Mouse (Mus musculus) cortical plate, adult 2 months (tissue): ENCODE measurements at regions not wholly inside any gene's neighbourhood (a gene's known extent, or its start where the extent isn't known, plus 50 kb on each side); places are given as distances from the start of the nearest gene placed in this dataset.
A peak's percentile ranks its signal among the peaks of the same experiment; 100 is the strongest.

ENCODE experiments used
- H3K27ac ChIP-seq: fragments of 200-500 bp; 2 replicates; pipeline ENCODE4 v1.5.1; 2012; ENCODE audit warnings: low read length, control low read depth, inconsistent platforms; ENCODE audit not compliant: insufficient read depth
- H3K4me1 ChIP-seq: fragments of 200-500 bp; 2 replicates; pipeline ENCODE4 v1.6.1; 2011; ENCODE audit warnings: low read length; ENCODE audit not compliant: control insufficient read depth, insufficient read depth
- H3K4me3 ChIP-seq: fragments of 200-500 bp; 2 replicates; pipeline ENCODE4 v1.5.1; 2011; ENCODE audit warnings: mild to moderate bottlenecking, low read length, control low read depth; ENCODE audit not compliant: insufficient read depth
- CTCF ChIP-seq: fragments of 200-500 bp; IDR thresholded peaks from 2 replicates; pipeline ENCODE4 v1.5.1; 2011; ENCODE audit warnings: mild to moderate bottlenecking, control low read depth, low read length; ENCODE audit not compliant: insufficient read depth; ENCODE audit errors: extremely low read depth
- POLR2A ChIP-seq: fragments of 200-500 bp; IDR thresholded peaks from 2 replicates; pipeline ENCODE4 v1.6.1; 2011; ENCODE audit warnings: mild to moderate bottlenecking, low read length, control low read depth; ENCODE audit not compliant: insufficient read depth; ENCODE audit errors: extremely low read depth

DNA sequence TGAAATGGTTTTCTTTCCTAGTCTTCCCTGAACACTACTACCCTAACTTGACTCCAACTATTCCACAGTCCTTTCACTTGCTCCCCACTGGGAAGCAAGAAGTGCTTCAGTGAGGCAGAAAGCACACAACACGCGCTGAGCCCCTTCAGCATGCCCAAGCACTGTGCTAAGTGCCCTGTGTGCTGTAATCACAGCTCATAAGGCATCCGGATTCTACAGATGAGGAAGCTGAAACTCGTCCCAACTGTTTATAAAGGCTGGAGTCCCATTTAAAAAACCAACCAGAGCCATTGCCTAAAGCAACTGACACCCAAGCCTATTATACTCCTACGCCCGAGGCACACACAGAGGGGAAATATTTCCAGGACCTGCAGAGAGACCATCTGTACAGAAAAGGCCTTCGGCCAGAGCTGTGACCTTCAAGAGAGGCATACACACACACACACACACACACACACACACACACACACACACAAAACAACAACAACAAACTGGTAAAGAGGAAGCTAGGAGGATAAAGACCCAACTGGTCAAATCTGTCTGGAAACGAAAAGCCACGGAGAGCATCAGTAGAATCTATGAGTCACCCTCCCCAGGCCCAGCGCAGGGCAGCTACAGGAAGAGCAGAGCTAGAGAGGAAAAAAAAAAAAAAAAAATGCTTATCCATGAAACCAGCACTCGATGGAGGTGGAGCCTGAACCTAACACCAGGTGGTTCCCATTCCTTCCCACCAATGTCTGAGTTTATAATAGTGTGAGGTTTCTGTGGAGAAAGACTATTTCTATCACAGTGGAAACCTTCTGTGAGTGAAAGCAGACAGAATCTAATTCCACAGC, 315.4 kb upstream of the Jmjd1c start:
- Histone ChIP-seq H3K4me1 (no peaks in the 10 kb centered on the region), H3K27ac (no peak overlapping the region), H3K4me3 (no peak overlapping the region)
- TF ChIP-seq CTCF (no peak), POLR2A (no peak)

DNA sequence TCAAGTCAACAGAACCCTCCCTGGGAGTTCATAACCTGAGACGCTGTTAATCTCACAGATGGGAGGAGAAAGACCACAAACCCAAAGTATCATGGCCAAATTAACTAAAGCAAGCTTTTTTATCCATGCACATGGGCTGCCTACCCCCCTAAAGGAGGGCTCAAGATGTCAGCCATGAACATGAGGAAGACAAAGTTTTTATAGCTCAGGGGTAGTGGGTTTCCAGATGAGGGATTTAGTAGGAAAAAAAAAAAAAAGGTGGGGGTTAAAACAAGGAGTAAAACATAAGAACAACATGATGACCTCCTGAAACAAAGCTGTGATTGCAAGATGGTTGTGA, 314.8 kb upstream of the Jmjd1c start:
- no peak overlapping the region for H3K4me3 ChIP-seq
- TF ChIP-seq POLR2A (no peak), CTCF (no peak)
- no peak overlapping the region for H3K27ac ChIP-seq
- H3K4me1 ChIP-seq, result no peaks in the 10 kb centered on the region

DNA sequence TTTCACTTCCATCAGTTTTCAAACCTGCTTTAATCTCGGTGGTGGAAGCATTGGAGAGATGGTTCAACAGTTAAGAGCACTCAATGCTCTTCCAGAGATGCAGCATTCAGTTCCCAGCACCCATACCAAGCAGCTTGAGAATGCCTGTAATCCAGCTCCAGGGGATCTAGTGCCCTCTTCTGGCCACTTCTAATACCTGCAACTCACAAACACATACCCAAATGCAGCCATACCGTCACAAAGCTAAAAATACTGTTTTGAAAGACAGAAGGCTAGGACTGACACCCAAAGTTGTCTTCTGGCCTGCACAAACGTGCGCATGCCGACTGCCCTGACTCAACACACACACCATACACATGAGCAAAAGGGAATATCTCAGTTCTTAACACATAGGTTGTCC, 313.9 kb upstream of the Jmjd1c start:
- no peak for TF ChIP-seq POLR2A
- TF ChIP-seq CTCF, result 0 out of 2 replicates have a peak, but pooled peaks have one; percentile 9
- H3K4me1 ChIP-seq, result no peaks in the 10 kb centered on the region
- no peak overlapping the region for H3K27ac ChIP-seq
- no peak overlapping the region for H3K4me3 ChIP-seq

DNA sequence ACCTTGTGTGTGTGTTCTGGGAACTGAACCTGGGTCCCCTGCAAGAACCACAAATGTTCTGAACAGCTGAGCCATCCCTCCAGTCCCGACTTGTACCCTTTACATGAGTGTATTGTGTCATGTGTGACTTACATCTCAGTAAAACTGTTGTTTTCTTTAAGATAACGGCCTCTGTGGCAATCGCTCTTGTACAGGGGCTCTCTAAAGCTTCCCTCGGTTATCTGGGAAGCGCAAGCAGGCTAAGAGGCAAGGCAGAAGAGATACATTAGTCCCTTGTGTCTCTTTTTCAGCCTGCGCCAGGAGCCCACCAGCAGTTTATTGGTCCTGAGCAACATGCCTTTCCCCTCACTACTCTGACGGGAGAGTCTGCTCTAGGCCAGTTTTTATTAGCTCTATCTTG, 308.1 kb upstream of the Jmjd1c start:
- Histone ChIP-seq H3K4me3 (no peak overlapping the region), H3K27ac (no peak overlapping the region), H3K4me1 (no peaks in the 10 kb centered on the region)
- no peak for TF ChIP-seq CTCF
- TF ChIP-seq POLR2A, result no peak

DNA sequence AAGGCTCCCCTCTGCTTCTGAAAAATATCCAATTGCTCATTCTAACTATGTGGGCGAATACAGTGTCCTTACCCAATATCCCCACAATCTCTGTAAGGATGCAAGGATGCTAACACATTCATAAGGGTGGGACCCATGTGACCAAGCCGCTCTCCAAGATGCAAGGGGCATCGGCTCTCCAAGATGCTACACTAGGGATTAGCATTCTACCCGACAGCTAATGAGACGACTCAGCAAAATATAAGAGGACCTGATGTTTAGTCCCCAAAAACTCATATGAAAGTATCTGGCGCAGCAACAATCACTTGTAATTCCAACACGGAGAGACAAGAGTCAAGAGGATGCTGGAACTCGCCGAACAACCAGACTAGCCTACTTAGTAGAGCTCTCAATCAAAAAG, 299.6 kb upstream of the Jmjd1c start:
- TF ChIP-seq POLR2A (no peak), CTCF (no peak)
- Histone ChIP-seq H3K4me3 (no peak overlapping the region), H3K27ac (no peak overlapping the region), H3K4me1 (no peaks in the 10 kb centered on the region; the same call in 1 of the 2 replicates)

DNA sequence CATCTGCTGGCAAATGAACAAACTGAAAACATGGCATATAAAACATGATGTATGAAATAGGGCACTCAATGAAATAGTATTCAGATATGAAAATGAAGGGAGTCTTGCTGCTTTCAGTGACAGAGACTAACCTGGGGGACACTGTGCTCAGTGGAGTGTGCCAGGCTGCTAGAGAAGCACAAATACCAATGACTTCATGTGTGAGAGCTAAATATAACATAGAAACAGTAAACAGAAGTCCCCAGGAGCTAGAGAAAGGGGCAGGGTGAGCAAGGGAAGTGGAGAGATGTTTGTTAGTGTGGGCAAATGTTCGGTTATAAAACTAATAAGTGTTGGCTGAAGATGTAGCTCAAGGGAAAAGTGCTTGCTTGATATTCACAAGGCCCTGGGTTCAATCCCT, 293.2 kb upstream of the Jmjd1c start:
- Histone ChIP-seq H3K4me3 (no peak overlapping the region), H3K27ac (no peak overlapping the region), H3K4me1 (no peaks in the 10 kb centered on the region)
- TF ChIP-seq POLR2A (no peak), CTCF (no peak)

DNA sequence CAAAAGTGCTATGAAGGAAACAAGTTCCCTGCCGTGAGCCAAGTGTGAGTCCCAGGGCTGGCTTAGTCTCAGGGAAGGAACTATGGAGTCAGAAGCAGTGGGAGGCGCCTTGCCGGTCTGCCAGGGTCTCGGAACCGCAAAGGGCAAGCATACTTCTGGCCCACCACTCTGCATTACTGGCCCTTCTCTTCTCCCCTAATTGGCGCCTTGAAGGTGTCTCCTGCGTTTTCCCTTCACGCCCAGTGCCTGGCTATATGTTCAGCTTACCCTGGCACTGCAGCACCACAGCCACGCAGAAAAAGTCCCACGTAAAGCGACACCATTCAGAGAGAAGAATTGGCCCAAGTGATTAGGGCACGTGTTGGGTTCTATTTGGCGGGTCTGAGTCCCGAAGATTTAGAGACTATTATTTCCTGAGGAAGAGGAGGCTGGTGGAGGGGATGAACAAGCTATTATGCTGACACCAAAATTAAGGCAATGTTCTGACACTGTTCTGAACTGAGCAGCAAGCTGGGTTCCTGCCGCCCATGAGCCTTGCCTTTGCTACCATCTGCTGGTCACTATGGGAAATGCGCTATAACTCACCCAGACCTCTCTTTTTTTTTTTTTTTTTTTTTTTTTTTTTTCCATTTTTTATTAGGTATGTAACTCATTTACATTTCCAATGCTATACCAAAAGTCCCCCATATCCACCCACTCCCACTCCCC, 288.5 kb upstream of the Jmjd1c start:
- Histone ChIP-seq H3K4me3 (no peak overlapping the region), H3K27ac (no peak overlapping the region), H3K4me1 (no peaks in the 10 kb centered on the region)
- TF ChIP-seq CTCF (peak; percentile 89), POLR2A (no peak)

DNA sequence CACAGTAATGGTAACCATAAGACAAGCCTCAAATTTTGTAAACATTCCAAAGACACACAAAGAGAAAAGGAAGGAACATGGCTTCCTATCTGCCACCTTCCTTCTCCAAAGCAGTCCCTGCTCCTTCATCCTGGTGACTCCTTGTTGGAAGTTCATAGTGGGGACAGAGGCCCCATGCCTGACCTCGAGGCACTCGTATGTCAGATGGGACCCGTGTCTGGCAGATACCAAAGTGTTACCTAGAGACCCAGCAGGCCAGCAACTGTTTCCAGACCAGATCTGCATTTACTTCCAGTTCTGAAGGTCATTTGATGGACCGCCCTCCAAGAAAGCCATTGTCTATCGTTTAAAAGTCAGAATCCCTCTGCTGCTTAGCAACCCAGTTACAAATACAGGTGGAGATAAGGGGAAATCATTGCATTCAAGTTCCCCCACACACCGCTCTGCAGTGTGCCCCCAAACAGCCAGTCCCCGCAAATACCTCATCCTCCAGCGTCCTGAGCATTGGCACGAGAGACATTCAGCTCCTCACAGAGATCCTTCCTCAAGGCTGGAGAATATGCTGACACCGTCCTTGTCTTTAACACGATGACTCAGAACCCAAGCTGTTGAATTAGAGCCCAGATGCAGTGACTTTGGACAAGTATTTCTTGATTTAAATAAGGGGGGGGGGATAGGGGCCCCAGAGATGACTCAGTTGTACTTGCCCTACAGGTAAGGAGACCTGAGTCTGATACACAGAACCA, 283.2 kb upstream of the Jmjd1c start:
- Histone ChIP-seq H3K27ac (no peak overlapping the region), H3K4me1 (peaks cover 2% of the 10 kb centered on the region; the same call in 1 of the 2 replicates), H3K4me3 (no peak overlapping the region)
- TF ChIP-seq CTCF, result no peak
- TF ChIP-seq POLR2A, result no peak

DNA sequence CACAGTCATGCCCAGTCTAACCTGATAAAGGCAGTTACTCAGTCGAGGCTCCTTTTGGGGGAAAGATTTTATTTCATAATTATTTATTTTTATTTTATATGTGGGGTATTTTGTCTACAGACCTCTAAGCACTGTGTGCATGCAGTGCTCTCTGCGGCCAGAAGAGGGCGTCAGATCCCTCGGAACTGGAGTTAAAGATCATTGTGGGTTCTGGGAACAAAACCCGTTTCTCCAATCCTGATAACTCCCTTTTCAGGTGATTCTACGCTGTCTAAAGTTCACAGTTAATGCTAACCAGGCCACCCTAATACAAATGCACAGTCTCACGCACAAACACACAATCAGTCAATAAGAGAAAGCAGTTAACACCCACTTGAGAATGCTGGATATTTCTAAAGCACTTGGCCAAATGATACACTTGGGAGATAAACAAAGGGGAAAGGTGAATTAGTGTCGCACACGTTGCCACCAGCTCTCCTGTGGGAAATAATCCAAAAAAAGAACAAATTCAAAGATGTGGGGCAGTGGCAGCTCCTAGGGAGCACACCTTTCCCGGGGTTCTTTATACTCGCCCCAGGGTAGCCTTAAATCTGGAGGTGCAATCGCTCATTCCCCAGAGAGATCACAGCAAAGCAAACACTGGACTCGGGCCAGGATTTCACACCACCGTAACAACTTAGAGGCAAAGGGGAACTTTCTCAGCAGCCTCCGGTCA, 281.9 kb upstream of the Jmjd1c start:
- Histone ChIP-seq H3K4me3 (no peak overlapping the region), H3K4me1 (peaks cover 2% of the 10 kb centered on the region; the same call in 1 of the 2 replicates), H3K27ac (no peak overlapping the region)
- TF ChIP-seq CTCF (no peak), POLR2A (no peak)
